Mouse (Mus musculus): ENCODE data around the gene B3glct. TPM values are rescaled to one million over a fixed set of nuclear protein-coding genes. Genes with fewer than 3 reads are reported as not detected.

B3glct gene
- polyA plus RNA-seq, 1 experiment from 2014 or later, result 18.5 TPM

Other genes starting within 250 kb of the B3glct start
- 1.6 and 2.0 TPM in 2 replicates for gene Tex26, start 238.6 kb upstream of the B3glct start, polyA plus RNA-seq (2015; fragmentation: Nextera tagmentation; extraction: Ambion mirVana)
- gene Wdr95, start 149.6 kb upstream of the B3glct start, polyA plus RNA-seq (2015; fragmentation: Nextera tagmentation; extraction: Ambion mirVana), result 0.11 and 0.33 TPM in 2 replicates
- gene Hsph1, start 41.9 kb upstream of the B3glct start, polyA plus RNA-seq (2015; fragmentation: Nextera tagmentation; extraction: Ambion mirVana), result 103 and 128 TPM in 2 replicates